Mouse (Mus musculus) erythroblast, embryonic 14.5 days (primary cell): ENCODE results near the gene Dst. TPM values are rescaled to one million over a fixed set of nuclear protein-coding genes. Genes with fewer than 3 reads are reported as not detected.

Experiments used
- H3K27me3 ChIP-seq: 2 replicates; pipeline ENCODE4 v1.6.1; 2012; ENCODE audit warnings: inconsistent platforms; ENCODE audit not compliant: control insufficient read depth
- H3K36me3 ChIP-seq: 2 replicates; pipeline ENCODE4 v1.6.1; 2012; ENCODE audit warnings: mild to moderate bottlenecking, inconsistent platforms; ENCODE audit not compliant: control insufficient read depth
- H3K4me1 ChIP-seq: 2 replicates; pipeline ENCODE4 v1.6.1; 2012; ENCODE audit warnings: inconsistent platforms; ENCODE audit not compliant: control insufficient read depth
- H3K4me3 ChIP-seq: replicated peaks from 2 replicates; pipeline ENCODE3; 2012; ENCODE audit warnings: moderate library complexity, mild to moderate bottlenecking, inconsistent platforms
- H3K9me3 ChIP-seq: 2 replicates; pipeline ENCODE4 v1.6.1; 2012; ENCODE audit warnings: low read length, inconsistent platforms, mixed read lengths; ENCODE audit not compliant: control insufficient read depth
- GATA1 ChIP-seq: IDR thresholded peaks from 2 replicates; pipeline ENCODE4 v1.6.1; 2012; ENCODE audit warnings: low read length, inconsistent platforms, mixed read lengths
- TAL1 ChIP-seq: IDR thresholded peaks from 3 replicates; pipeline ENCODE4 v1.6.1; 2012; ENCODE audit warnings: low read length, inconsistent platforms, mixed read lengths
- polyA plus RNA-seq: library from polyadenylated mRNA; stranded (reverse); fragments of >175 nt; gene quantifications from 2 replicates; pipeline ENCODE4 v1.2.3, GENCODE M21; 2012

Gene Dst
- polyA plus RNA-seq, 1 experiment, result 1.5 TPM

- TF ChIP-seq TAL1 (no peak), GATA1 (no peak)
- Histone ChIP-seq H3K27me3 (no peaks in the 10 kb centered on the region), H3K36me3 (no peaks in the 10 kb centered on the region), H3K4me3 (no peak overlapping the region), H3K9me3 (no peaks in the 10 kb centered on the region), H3K4me1 (no peaks in the 10 kb centered on the region)
Measured at GRCm38 (mm10) chr1:34324255-34324654, 416.2 kb downstream of the Dst start.

GRCm38 (mm10) chr1:34328606-34329005, 420.6 kb downstream of the Dst start:
- no peak overlapping the region for H3K4me3 ChIP-seq
- TF ChIP-seq TAL1 (no peak), GATA1 (no peak)
- no peaks in the 10 kb centered on the region for H3K4me1 ChIP-seq
- no peaks in the 10 kb centered on the region for H3K27me3 ChIP-seq
- H3K36me3 ChIP-seq, result no peaks in the 10 kb centered on the region
- no peaks in the 10 kb centered on the region for H3K9me3 ChIP-seq

GRCm38 (mm10) chr1:34331767-34332166, 423.7 kb downstream of the Dst start:
- H3K4me1 ChIP-seq, result no peaks in the 10 kb centered on the region
- TF ChIP-seq GATA1 (no peak), TAL1 (no peak)
- no peak overlapping the region for H3K4me3 ChIP-seq
- H3K27me3 ChIP-seq, result no peaks in the 10 kb centered on the region
- H3K9me3 ChIP-seq, result peaks cover 3% of the 10 kb centered on the region; the same call in 1 of the 2 replicates
- no peaks in the 10 kb centered on the region for H3K36me3 ChIP-seq

Other genes starting within 250 kb of the Dst start
- 0.91 and 1.5 TPM in 2 replicates for gene Prim2, start 238.4 kb upstream of the Dst start, polyA plus RNA-seq
- gene Rab23, start 188.3 kb upstream of the Dst start, polyA plus RNA-seq, result 0.07 and 0.15 TPM in 2 replicates
- 1.8 and 2.7 TPM in 2 replicates for gene Bag2, start 150.4 kb upstream of the Dst start, polyA plus RNA-seq
- 0.13 and 0.28 TPM in 2 replicates for gene Zfp451, start 93.6 kb upstream of the Dst start, polyA plus RNA-seq
- gene Bend6, start 409 bp upstream of the Dst start, polyA plus RNA-seq, result not detected in 2 replicates